Comparison of ENCODE assay signal across 7 mouse cellular contexts in genomic region chr4:110021956-110022625, GRCm38 (mm10). TPM values are rescaled to one million over a fixed set of nuclear protein-coding genes. Genes with fewer than 3 reads are reported as not detected.
DNase-seq lines count a peak whose midpoint lies in the region; ATAC-seq lines count a peak whose summit lies in the region.

No protein-coding gene starts in this region.

- H3K9ac ChIP-seq in midbrain, embryonic 13.5 days (replicated peaks) = no peak overlapping the region

- H3K27me3 ChIP-seq in midbrain, embryonic 13.5 days = peaks cover 53% of the 10 kb centered on the region

- intact Hi-C loops in left cerebral cortex, postnatal 36 days (cut with DNase I) = loop anchor here (2.0 to 10.0 kb wide), 2 partner anchors 263 to 517 kb away; no protein-coding TSS in a partner anchor

- ATAC-seq in granulocyte monocyte progenitor cell, adult 5-6 weeks (replicated peaks; ENCODE audit: poor library complexity, severe bottlenecking) = peak; percentile 86
- peak; percentile 53 for ATAC-seq in midbrain, embryonic 13.5 days

- no peaks in the 10 kb centered on the region for H3K36me3 ChIP-seq in midbrain, embryonic 13.5 days

- peak overlapping the region; percentile 34 for H3K4me2 ChIP-seq in midbrain, embryonic 13.5 days (replicated peaks)

- H3K9me3 ChIP-seq in midbrain, embryonic 13.5 days = no peaks in the 10 kb centered on the region

- H3K4me3 ChIP-seq in midbrain, embryonic 13.5 days (replicated peaks) = no peak overlapping the region

- 16% methylated on average over 25 of the region's 25 CpGs for WGBS in midbrain, embryonic 13.5 days

- DNase-seq in adrenal gland, adult 18-20 months (ENCODE audit: low spot score in 2 of 2) = peak; percentile 77 to 78
- peak; percentile 94 for DNase-seq in embryo, embryonic 10 days (ENCODE audit: low spot score)
- DNase-seq in kidney, adult 11 months = peak; percentile 40
- peak; percentile 82 to 86 for DNase-seq in left cerebral cortex, postnatal 36 days (ENCODE audit: low spot score in 2 of 2)
- peak; percentile 34 for DNase-seq in spleen, adult 12 weeks (ENCODE audit: low spot score)

- no peak overlapping the region for H3K27ac ChIP-seq in midbrain, embryonic 13.5 days

- H3K4me1 ChIP-seq in midbrain, embryonic 13.5 days (replicated peaks) = 0 out of 2 replicates have a peak, but pooled peaks cover 9% of the 10 kb centered on the region

RNA-seq across cellular contexts. Expression of gene Dmrta2, which starts 44.2 kb away (rescaled TPM):
- total RNA-seq in adrenal gland, adult 18-20 months (2021) = under 1 TPM; 0.10 to 0.17 TPM
- total RNA-seq in granulocyte monocyte progenitor cell, adult 5-6 weeks (2014; fragmentation: Nextera tagmentation) = not detected in 2 replicates
- total RNA-seq in granulocyte monocyte progenitor cell, adult 5-6 weeks (2017) = not detected in 2 replicates
- total RNA-seq in left cerebral cortex, postnatal 36 days (2021) = 1 to 10 TPM; 2.4 to 2.7 TPM
- 1.2 and 2.0 TPM in 2 replicates for polyA plus RNA-seq in midbrain, embryonic 13.5 days (2015; fragmentation: Nextera tagmentation; extraction: Ambion mirVana)

Comparison
In these comparisons a context has a peak if more than half of its experiments do, and no peak if none do; other contexts are left out.
1. DNase-seq: peak in every context shown above with its lines; median percentile 94 in embryo, embryonic 10 days; 84 in left cerebral cortex, postnatal 36 days; 78 in adrenal gland, adult 18-20 months; 40 in kidney, adult 11 months; 34 in spleen, adult 12 weeks.